Mouse (Mus musculus): ENCODE results near the gene Adgrb3.

GRCm38 (mm10) chr1:25189261-25189660 is 640.2 kb downstream of the Adgrb3 start:
- TF ChIP-seq CTCF (IDR thresholded peaks at IDR 0.05; ENCODE audit: borderline replicate concordance, extremely low read depth, insufficient read depth, insufficient read length) (no peak), POLR2A (IDR thresholded peaks at IDR 0.05; ENCODE audit: borderline replicate concordance, extremely low read depth, insufficient read depth, insufficient read length, poor library complexity, severe bottlenecking) (no peak)

Measured in brain, embryonic 14.5 days (tissue).